Mouse (Mus musculus): ENCODE data around the gene Hnrnpk. TPM values are rescaled to one million over a fixed set of nuclear protein-coding genes. Genes with fewer than 3 reads are reported as not detected.
A peak's percentile ranks its signal among the peaks of the same experiment; 100 is the strongest.
"Not testable (repeated sequence)": the region's sequence is repeated elsewhere in the genome, so short reads cannot be mapped to it uniquely, and the experiment has no call there.

Gene Hnrnpk
- polyA plus RNA-seq (2016; fragmentation: Nextera tagmentation; extraction: Ambion mirVana) = 1,833 and 2,064 TPM in 2 replicates

DNA sequence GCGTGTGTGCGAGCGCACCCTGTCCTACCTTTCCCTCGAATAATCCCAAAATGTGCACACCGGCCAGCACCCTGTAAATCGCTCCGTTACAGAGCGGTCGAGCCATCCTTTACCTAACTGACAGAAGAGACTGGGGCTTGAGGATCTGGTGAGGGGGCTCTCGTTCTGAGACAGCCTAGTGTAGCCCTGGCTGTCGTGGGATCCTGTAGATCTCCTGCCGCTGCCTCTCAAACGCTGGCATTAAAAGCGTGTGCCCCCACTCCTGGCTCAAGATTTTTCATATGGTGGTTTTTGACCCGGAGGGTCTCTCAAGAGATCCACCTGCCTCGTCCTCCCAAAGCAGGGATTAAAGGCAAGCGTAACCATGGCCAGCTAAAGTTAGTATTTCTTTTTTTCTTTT, at the start of gene Hnrnpk:
Gene Hnrnpk (minus strand): TSS at position 101 of the 400 bp plus-strand sequence.
- WGBS = 9% methylated on average over 17 of the region's 17 CpGs
- DNase-seq (ENCODE audit: low spot score) = not testable (repeated sequence)

DNA sequence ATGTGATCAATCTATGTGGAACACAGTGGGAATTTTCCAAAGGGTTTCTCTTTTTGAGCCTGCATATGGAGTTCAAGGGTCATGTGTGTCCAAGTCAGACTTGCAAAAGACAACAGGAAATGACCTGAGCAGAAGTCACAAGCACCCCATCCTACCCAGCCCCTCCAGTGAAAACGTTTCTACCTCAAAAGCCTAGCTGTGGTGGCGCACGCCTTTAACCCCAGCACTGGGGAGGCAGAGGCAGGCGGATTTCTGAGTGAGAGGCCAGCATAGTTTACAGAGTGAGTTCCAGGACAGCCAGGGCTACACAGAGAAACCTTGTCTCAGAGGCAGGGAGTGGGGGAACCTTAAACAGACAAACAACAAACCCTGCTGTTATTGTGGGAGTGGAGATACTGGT, 49.1 kb upstream of the Hnrnpk start:
- Histone ChIP-seq H3K4me3 (no peak overlapping the region), H3K9me3 (replicated peaks) (no peaks in the 10 kb centered on the region), H3K27me3 (ENCODE audit: low read depth, poor library complexity, severe bottlenecking) (peaks cover 59% of the 10 kb centered on the region), H3K4me1 (peaks cover 23% of the 10 kb centered on the region; the same call in 1 of the 2 replicates), H3K27ac (no peak overlapping the region), H3K36me3 (no peaks in the 10 kb centered on the region)
- no peak for DNase-seq (ENCODE audit: low spot score)
- 73% methylated on average over 4 of the region's 4 CpGs for WGBS

More for the DNA sequence above, at the start of gene Hnrnpk:
- H3K9me3 ChIP-seq (replicated peaks); H3K4me1 ChIP-seq; H3K27me3 ChIP-seq (ENCODE audit: low read depth, poor library complexity, severe bottlenecking): not testable (repeated sequence)
- Histone ChIP-seq H3K4me3 (peak within 1 kb of the TSS; percentile 97), H3K27ac (peak within 1 kb of the TSS; percentile 100), H3K36me3 (peaks cover 33% of the 10 kb centered on the region)

DNA sequence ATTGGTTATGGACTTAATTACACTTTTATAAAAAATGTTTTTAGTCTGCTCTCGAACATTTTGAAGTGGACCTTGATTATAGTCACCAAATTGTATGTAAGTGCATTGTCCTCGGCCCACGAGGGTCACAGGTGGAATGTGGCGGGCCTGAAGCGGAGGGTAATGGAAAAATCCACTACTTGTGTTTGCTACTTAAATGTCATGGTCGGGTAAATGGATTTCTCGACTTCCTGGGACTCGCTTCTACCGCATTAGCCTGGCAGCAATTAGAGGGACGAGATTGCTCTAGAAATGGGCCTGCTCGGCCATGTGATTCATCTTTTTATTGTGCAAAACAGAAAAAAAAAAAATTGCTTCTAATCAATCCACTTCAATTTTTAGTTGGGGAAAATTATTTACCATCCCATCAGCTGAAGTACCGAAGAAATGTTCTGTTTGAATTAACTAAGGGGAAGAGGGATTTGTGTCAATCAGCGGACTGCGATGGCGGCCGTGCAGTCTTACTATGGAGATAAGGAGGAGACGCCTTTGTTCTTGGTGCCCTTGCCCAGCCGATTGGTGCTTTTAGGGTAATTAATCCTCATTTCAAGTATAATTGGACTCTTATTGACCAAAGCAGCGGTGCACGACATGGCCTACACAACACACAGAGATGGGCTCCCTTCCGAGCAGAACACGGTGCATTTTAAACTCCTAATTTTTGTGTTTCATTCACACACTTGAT, 47.5 kb upstream of the Hnrnpk start:
- Histone ChIP-seq H3K27me3 (ENCODE audit: low read depth, poor library complexity, severe bottlenecking) (peaks cover 47% of the 10 kb centered on the region), H3K4me1 (peaks cover 23% of the 10 kb centered on the region; the same call in 1 of the 2 replicates), H3K27ac (no peak overlapping the region), H3K4me3 (no peak overlapping the region), H3K9me3 (replicated peaks) (no peaks in the 10 kb centered on the region), H3K36me3 (no peaks in the 10 kb centered on the region)
- no peak for DNase-seq (ENCODE audit: low spot score)
- WGBS = 84% methylated on average over 22 of the region's 22 CpGs

DNA sequence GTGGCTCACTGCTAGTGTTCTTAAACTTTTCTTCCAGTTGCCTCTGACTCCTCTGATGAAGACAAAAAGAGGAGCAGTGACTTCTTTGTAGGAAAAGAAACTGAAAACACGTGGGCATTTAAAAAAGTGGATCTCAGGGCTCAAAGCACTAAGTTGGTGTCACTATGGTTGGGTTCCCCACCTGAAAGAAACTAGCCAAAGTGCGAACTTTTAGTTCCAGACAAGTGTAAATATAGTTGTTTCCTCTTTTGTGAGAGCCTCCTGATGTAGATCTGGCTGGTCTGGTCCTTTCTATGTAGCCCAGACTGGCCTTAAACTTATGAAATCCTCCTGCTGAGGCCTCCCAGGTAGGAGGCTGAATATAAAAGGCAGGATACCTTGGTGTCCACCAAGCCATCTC, 43.4 kb upstream of the Hnrnpk start:
- 83% methylated on average over 2 of the region's 2 CpGs for WGBS

DNA sequence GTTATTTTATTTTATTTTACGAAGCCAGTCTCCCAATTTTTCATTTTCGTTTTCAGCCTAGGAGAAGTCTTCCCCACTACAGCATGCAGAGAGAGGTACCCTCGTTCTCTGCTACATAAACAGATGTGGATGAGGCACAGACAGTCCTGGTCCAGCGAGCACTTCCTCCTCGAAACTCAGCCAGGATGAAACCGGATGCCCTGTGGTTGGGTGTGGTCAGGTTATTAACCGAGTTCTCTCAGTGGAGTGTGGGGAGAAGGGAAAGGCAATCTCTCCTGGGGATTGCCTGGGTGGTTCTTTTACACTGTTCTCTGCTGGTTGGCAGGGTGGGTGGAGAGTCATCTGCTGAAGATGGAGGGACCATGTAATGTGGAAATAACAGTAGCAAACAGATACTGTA, 40.6 kb upstream of the Hnrnpk start:
- H3K27ac ChIP-seq = no peak overlapping the region
- no peaks in the 10 kb centered on the region for H3K9me3 ChIP-seq (replicated peaks)
- H3K27me3 ChIP-seq (ENCODE audit: low read depth, poor library complexity, severe bottlenecking) = no peaks in the 10 kb centered on the region
- DNase-seq (ENCODE audit: low spot score) = no peak
- H3K4me1 ChIP-seq = peaks cover 9% of the 10 kb centered on the region
- no peak overlapping the region for H3K4me3 ChIP-seq
- H3K36me3 ChIP-seq = no peaks in the 10 kb centered on the region
- WGBS = 48% methylated on average over 7 of the region's 7 CpGs

More for the DNA sequence above, 43.4 kb upstream of the Hnrnpk start:
- Histone ChIP-seq H3K9me3 (replicated peaks) (no peaks in the 10 kb centered on the region), H3K27me3 (ENCODE audit: low read depth, poor library complexity, severe bottlenecking) (peaks cover 9% of the 10 kb centered on the region), H3K4me1 (peaks cover 16% of the 10 kb centered on the region), H3K27ac (no peak overlapping the region), H3K4me3 (no peak overlapping the region), H3K36me3 (no peaks in the 10 kb centered on the region)
- no peak for DNase-seq (ENCODE audit: low spot score)

DNA sequence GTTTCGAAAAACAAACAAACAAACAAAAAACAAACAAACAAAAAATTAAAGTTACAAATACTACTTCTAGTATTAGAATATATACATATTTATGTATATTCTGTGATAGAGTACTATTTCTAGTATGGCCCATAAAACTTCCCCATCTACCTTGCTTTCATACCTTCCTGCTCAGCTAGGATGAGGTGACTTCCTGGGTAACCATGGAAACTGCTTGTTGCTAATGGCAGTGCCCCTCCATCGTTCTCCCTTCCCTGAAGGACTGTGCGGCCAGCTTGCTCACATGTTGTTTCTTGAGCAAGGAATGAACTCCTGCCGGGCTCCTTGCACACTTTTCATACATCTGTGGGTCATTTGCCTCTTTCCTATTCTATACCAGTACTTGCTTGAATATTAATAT, 40.2 kb upstream of the Hnrnpk start:
- peaks cover 9% of the 10 kb centered on the region for H3K4me1 ChIP-seq
- WGBS = 80% methylated on average over 4 of the region's 4 CpGs
- H3K27ac ChIP-seq = no peak overlapping the region
- H3K4me3 ChIP-seq = no peak overlapping the region
- no peaks in the 10 kb centered on the region for H3K27me3 ChIP-seq (ENCODE audit: low read depth, poor library complexity, severe bottlenecking)
- no peaks in the 10 kb centered on the region for H3K9me3 ChIP-seq (replicated peaks)
- H3K36me3 ChIP-seq = no peaks in the 10 kb centered on the region
- no peak for DNase-seq (ENCODE audit: low spot score)

DNA sequence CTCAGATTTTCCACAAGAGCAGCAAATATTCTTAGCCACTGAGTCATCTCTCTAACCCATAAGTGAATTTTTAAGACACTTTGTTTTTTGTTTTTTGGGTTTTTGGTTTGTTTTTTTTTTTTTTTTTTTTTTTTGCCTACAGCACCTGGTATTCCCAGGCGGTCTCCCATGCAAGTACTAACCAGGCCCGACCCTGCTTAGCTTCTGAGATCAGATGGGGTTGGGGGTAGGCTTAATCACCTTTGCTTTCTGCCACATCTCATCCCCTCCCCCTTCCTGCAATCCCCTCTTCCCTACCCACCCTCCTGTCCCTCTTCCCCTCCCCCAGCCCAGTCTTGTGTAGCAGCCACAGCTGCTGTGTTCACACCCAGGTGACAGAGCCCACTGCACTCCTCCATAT, 36.6 kb upstream of the Hnrnpk start:
- DNase-seq (ENCODE audit: low spot score) = no peak

DNA sequence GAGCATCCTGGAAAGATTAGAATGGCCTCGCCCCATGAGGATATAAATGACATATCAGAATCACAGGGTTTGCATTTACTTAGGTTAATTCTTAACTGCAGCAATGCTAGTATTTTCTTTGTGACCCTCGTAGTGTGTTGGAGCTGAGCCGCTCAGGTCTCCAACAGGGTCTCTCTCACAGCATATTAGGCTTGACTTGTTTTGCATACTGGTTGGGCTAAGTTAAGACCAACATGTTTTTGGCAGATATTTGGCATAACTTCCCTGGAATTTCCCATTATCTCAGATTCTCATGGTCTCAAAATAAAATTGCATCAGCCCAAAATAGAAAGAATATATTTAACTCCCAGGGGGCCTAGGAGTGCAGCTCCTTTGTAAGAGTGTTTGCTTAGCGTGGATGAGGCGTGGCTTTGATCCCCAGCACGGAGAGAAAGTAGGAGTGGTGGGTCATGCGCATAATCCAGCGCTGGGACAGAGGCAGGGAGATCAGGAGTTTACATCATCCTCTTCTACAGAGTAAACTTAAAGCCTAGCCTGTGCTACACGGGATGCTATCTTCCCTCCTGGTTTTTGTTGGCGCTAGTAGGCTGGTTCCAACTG, 20.0 kb upstream of the Hnrnpk start:
- DNase-seq (ENCODE audit: low spot score) = peak; percentile 4
- WGBS = 71% methylated on average over 10 of the region's 10 CpGs

More for the DNA sequence above, 36.6 kb upstream of the Hnrnpk start:
- Histone ChIP-seq H3K9me3 (replicated peaks) (no peaks in the 10 kb centered on the region), H3K27ac (no peak overlapping the region), H3K4me3 (no peak overlapping the region), H3K4me1 (peaks cover 9% of the 10 kb centered on the region), H3K27me3 (ENCODE audit: low read depth, poor library complexity, severe bottlenecking) (no peaks in the 10 kb centered on the region), H3K36me3 (no peaks in the 10 kb centered on the region)
- WGBS = 41% methylated on average over 2 of the region's 2 CpGs

DNA sequence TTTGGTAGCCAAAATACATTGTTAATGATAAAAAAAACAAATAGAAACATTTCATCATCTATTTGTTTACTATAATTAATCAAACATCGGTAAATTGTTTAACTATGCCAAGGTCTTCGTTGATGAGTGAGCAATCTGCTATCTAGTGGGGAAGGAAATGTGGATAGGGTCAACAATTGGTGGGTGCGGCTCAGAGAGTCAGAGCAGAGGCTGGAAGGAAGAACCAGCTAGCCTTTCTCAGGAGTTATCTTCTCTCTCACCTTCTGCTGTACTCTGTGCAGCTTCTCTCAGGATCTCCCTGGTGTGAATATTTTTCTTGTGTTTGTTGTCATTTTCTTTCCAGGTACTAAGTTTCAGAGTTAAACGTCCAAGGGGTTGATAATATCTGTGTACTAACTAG, 19.1 kb upstream of the Hnrnpk start:
- no peaks in the 10 kb centered on the region for H3K4me1 ChIP-seq
- no peaks in the 10 kb centered on the region for H3K9me3 ChIP-seq (replicated peaks)
- H3K36me3 ChIP-seq = no peaks in the 10 kb centered on the region
- no peak for DNase-seq (ENCODE audit: low spot score)
- WGBS = 87% methylated on average over 4 of the region's 4 CpGs
- H3K27me3 ChIP-seq (ENCODE audit: low read depth, poor library complexity, severe bottlenecking) = no peaks in the 10 kb centered on the region
- no peak overlapping the region for H3K27ac ChIP-seq
- no peak overlapping the region for H3K4me3 ChIP-seq

More for the DNA sequence above, 20.0 kb upstream of the Hnrnpk start:
- Histone ChIP-seq H3K27ac (no peak overlapping the region), H3K9me3 (replicated peaks) (no peaks in the 10 kb centered on the region), H3K27me3 (ENCODE audit: low read depth, poor library complexity, severe bottlenecking) (no peaks in the 10 kb centered on the region), H3K36me3 (no peaks in the 10 kb centered on the region), H3K4me3 (no peak overlapping the region), H3K4me1 (no peaks in the 10 kb centered on the region)

DNA sequence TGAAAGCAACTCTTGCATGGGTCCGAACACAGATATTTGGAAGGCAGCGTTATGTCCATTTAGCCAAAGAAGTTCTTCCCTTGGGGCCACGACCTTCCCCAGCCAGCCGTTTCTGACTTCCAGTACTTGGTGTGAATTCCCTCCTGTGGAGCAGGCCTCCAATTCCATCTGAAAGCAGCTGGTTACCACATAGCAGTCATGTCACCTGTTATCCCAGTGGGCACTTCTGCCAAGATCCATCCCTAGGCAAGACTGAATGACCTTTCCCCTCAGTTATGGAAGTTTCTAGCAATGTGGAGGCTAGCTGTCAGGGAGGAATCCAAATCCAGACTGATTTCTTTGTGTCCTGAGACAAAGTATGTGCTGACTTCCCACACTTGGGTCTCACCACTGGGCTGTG, 17.9 kb upstream of the Hnrnpk start:
- Histone ChIP-seq H3K27me3 (ENCODE audit: low read depth, poor library complexity, severe bottlenecking) (no peaks in the 10 kb centered on the region), H3K27ac (no peak overlapping the region), H3K36me3 (no peaks in the 10 kb centered on the region), H3K9me3 (replicated peaks) (no peaks in the 10 kb centered on the region), H3K4me3 (no peak overlapping the region), H3K4me1 (0 out of 2 replicates have a peak, but pooled peaks cover 2% of the 10 kb centered on the region)
- 80% methylated on average over 4 of the region's 4 CpGs for WGBS
- DNase-seq (ENCODE audit: low spot score) = peak; percentile 9

DNA sequence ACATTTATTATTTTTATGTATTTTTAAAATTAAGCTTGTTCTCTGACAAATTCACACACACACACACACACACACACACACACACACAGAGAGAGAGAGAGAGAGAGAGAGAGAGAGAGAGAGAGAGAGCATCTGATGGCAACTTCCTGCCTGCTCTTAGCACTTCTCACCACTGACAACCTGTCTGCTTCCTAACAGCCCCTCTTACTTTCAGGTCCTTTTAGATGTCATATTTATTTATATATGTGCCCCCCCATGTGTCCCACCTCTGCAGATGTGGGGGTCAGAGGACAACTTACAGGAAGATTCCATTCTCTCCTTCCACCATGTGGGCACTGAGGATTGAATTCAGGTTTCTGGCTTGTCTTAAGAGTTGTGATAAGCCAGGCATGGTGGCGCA, 16.1 kb upstream of the Hnrnpk start:
- 97% methylated on average over 1 of the region's 1 CpGs for WGBS
- H3K4me3 ChIP-seq = no peak overlapping the region
- H3K36me3 ChIP-seq = no peaks in the 10 kb centered on the region
- no peaks in the 10 kb centered on the region for H3K9me3 ChIP-seq (replicated peaks)
- H3K27me3 ChIP-seq (ENCODE audit: low read depth, poor library complexity, severe bottlenecking) = no peaks in the 10 kb centered on the region
- no peak overlapping the region for H3K27ac ChIP-seq
- DNase-seq (ENCODE audit: low spot score) = no peak
- 0 out of 2 replicates have a peak, but pooled peaks cover 6% of the 10 kb centered on the region for H3K4me1 ChIP-seq

DNA sequence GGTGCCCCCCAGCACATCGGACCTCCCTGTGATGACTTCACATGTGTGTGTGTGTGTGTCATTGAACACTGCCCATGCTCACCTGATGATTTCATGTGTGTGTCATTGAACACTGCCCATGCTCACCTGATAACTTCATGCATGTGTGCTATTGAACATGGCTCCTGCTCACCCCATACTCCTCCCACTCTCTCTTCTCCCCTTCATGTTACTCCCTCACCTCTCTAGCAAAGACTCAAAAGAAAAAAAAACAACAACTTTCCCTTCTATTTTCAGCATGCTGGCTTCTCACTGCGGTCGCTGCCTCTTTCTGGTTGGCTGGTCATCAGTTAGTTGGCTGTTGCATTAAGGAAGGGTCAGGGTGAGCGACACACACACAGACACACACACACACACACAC, 15.5 kb upstream of the Hnrnpk start:
- Histone ChIP-seq H3K27me3 (ENCODE audit: low read depth, poor library complexity, severe bottlenecking) (no peaks in the 10 kb centered on the region), H3K4me1 (0 out of 2 replicates have a peak, but pooled peaks cover 6% of the 10 kb centered on the region), H3K4me3 (no peak overlapping the region), H3K36me3 (no peaks in the 10 kb centered on the region), H3K27ac (no peak overlapping the region), H3K9me3 (replicated peaks) (no peaks in the 10 kb centered on the region)
- no peak for DNase-seq (ENCODE audit: low spot score)
- 91% methylated on average over 4 of the region's 4 CpGs for WGBS

DNA sequence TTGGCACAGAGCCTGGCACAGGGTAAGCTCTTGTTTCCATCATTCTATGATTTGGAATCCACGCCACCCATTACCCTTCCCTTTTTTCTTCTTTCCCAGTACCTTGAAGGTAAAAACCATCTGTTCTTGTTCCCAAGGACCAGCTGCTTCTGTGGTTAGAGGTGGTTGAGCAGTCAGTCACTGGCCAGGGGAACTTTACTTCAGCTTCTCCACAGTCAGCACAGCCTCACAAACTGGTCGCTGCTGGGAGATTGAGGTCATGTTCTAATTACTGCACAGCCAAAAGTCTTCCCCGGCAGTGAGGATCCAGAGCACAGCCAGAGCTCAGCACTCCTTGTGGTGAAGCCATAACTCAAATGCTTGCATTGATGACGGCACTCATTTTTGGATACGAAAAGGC, 12.7 kb upstream of the Hnrnpk start:
- Histone ChIP-seq H3K4me3 (no peak overlapping the region), H3K27ac (no peak overlapping the region), H3K4me1 (0 out of 2 replicates have a peak, but pooled peaks cover 6% of the 10 kb centered on the region), H3K27me3 (ENCODE audit: low read depth, poor library complexity, severe bottlenecking) (no peaks in the 10 kb centered on the region), H3K9me3 (replicated peaks) (no peaks in the 10 kb centered on the region), H3K36me3 (peaks cover 20% of the 10 kb centered on the region)
- 78% methylated on average over 5 of the region's 5 CpGs for WGBS
- no peak for DNase-seq (ENCODE audit: low spot score)
